Mouse (Mus musculus) testis, adult 2 months (tissue): ENCODE measurements around the gene Icam1. TPM values are rescaled to one million over a fixed set of nuclear protein-coding genes. Genes with fewer than 3 reads are reported as not detected.

Experiments
- H3K27ac ChIP-seq: fragments of 200-500 bp; 2 replicates; pipeline ENCODE4 v1.5.1; 2012; ENCODE audit warnings: low read depth, low read length; ENCODE audit not compliant: control insufficient read depth, insufficient read depth
- H3K27me3 ChIP-seq: fragments of 200-500 bp; 2 replicates; pipeline ENCODE4 v1.6.1; 2012; ENCODE audit warnings: mild to moderate bottlenecking, low read length, moderate library complexity; ENCODE audit not compliant: control insufficient read depth, insufficient read depth
- H3K36me3 ChIP-seq: fragments of 200-500 bp; 2 replicates; pipeline ENCODE4 v1.6.1; 2012; ENCODE audit warnings: mild to moderate bottlenecking, low read length; ENCODE audit not compliant: control insufficient read depth, insufficient read depth
- H3K4me1 ChIP-seq: fragments of 200-500 bp; 2 replicates; pipeline ENCODE4 v1.6.1; 2012; ENCODE audit warnings: low read length; ENCODE audit not compliant: control insufficient read depth, insufficient read depth
- H3K4me3 ChIP-seq: fragments of 200-500 bp; 2 replicates; pipeline ENCODE4 v1.5.1; 2012; ENCODE audit warnings: low read depth, mild to moderate bottlenecking, low read length, moderate library complexity, mixed read lengths; ENCODE audit not compliant: control insufficient read depth
- CTCF ChIP-seq: fragments of 200-500 bp; IDR thresholded peaks from 2 replicates; pipeline ENCODE4 v1.5.1; 2012; ENCODE audit warnings: low read depth, mild to moderate bottlenecking, inconsistent platforms, low read length, moderate library complexity; ENCODE audit not compliant: control insufficient read depth, insufficient read depth, insufficient replicate concordance
- POLR2A ChIP-seq: fragments of 200-500 bp; IDR thresholded peaks from 2 replicates; pipeline ENCODE4 v1.6.1; 2012; ENCODE audit warnings: low read depth, mild to moderate bottlenecking, inconsistent platforms, low read length, moderate library complexity; ENCODE audit not compliant: control insufficient read depth
- polyA plus RNA-seq: library from polyadenylated mRNA; depleted of rRNA; stranded (reverse); fragments of >200 nt; gene quantifications from 2 replicates; pipeline ENCODE4 v1.2.3, GENCODE M21; 2012

The Icam1 gene
- polyA plus RNA-seq, 1 experiment: 1.8 TPM

DNA sequence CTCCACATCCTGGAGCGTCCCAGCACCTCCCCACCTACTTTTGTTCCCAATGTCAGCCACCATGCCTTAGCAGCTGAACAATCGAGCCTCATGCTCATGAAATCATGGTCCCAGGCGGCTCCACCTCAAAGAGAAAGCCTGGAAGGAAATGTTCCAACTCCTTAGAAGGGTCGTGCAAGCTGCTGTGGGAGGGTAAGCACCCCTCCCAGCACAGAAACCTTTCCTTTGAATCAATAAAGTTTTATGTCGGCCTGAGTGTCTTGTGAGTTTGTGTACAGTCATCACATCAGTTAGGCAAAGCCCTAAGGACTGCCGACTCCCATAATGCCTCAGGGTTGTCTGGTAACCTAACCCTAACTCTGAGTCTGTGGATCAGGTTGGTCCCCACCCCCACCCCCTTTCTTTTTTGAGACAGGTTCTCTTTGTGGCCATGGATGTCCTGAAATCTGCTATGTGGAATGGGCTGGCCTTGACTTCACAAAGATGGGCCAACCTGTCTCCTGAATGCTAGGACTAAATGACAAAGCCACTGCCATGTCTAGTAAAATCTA, 12.8 kb downstream of the Icam1 start:
- Histone ChIP-seq H3K27me3 (no peaks in the 10 kb centered on the region), H3K27ac (no peak overlapping the region), H3K4me3 (no peak overlapping the region), H3K4me1 (peaks cover 36% of the 10 kb centered on the region), H3K36me3 (no peaks in the 10 kb centered on the region)
- TF ChIP-seq CTCF: no peak
- no peak for TF ChIP-seq POLR2A

DNA sequence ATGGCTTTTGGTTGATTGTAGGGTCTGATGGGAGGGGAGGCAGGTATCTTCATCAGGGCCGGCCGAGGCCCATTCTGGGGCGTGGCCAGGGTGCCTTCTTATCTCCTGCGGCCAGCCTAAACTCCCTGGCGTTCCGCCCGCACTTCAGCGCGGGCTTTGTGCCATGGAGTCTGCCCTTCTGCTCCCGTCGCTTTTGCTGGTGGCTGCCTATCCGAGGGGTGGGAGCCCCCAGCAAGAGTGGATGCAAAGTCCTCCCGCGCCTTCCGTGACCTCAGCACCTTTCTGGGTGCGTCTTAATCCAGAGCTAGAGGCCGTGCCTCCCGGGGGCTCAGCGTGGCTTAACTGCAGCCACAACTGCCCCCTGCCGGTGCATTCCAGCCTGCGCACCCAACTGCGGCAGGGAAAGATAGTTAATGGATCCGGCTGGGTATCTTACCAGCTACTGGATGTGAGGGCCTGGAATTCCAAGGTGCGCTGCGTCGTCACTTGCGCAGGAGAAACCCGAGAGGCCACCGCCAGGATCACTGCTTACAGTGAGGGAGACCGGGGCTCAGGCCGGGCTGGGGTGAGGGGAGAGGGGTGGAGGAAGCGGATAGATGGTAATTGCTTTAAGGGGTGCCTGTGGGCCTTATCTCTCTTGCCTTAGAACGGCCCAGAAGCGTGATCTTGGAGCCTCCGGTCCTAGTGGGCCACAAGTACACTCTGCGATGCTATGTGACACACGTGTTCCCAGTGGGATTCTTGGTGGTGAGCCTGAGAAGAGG, 13.7 kb downstream of the Icam1 start, which contains the start of gene Icam4:
Gene Icam4, plus strand, starts transcription at position 83 of the 764 bp plus-strand sequence.
- peak; percentile 71; the same call in 1 of the 2 replicates for TF ChIP-seq CTCF
- no peak for TF ChIP-seq POLR2A
- Histone ChIP-seq H3K4me3 (peak within 1 kb of the TSS; percentile 64), H3K4me1 (peaks cover 37% of the 10 kb centered on the region), H3K36me3 (no peaks in the 10 kb centered on the region), H3K27ac (no peak within 1 kb of the TSS), H3K27me3 (no peaks in the 10 kb centered on the region; the same call in 1 of the 2 replicates)

DNA sequence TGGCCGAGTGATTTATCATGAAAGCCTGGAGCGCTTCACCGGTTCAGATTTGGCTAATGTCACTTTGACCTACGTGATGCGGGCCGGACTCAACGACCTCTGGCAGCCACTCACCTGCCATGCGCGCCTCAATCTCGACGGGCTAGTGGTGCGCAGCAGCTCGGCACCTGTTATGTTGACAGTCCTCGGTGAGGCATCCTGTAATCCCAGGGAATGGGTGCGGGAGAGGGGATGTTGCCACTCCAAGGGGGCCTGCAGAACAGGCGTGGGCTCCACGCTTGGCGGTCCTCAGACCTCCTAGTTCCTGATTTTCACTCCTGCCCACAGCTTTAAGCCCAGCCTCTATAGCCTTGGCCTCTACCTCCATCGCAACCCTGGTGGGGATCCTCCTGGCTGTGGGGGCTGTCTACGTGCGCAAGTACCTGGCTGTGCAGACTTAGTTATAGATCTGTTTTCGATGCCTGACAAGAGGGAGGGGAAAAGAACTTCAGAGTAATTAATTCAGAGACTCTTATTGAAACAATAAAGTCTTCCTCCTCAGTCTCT, 14.3 kb downstream of the Icam1 start:
- H3K27ac ChIP-seq: no peak overlapping the region
- no peaks in the 10 kb centered on the region for H3K36me3 ChIP-seq
- TF ChIP-seq POLR2A (no peak), CTCF (no peak)
- peaks cover 39% of the 10 kb centered on the region for H3K4me1 ChIP-seq
- peak overlapping the region; percentile 28 for H3K4me3 ChIP-seq
- no peaks in the 10 kb centered on the region; the same call in 1 of the 2 replicates for H3K27me3 ChIP-seq

DNA sequence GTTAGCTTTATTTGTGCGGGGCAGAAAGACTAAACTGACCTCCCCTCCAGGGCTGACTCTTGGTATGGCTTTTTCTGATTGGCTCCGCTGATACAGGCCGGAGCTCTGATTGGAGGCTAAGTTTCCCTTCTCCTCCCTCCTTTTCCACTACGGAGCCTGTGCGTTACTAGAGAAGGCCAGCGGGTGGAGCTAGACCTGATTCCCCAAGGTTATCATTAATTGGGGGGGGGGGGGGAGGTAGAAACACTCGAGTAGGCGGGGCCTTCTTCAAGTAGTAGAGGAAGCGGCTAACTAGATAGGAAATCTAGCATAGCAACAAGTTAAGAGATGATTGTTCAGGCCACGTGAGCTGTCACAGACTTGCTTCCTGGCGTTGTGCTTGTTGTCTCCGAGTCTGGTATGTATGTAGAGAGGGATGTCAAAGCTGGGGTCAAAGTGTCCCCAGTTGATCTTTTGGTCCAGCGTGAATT, 15.0 kb downstream of the Icam1 start:
- TF ChIP-seq CTCF: no peak; the same call in 1 of the 2 replicates
- TF ChIP-seq POLR2A: no peak
- Histone ChIP-seq H3K36me3 (no peaks in the 10 kb centered on the region), H3K4me1 (peaks cover 45% of the 10 kb centered on the region), H3K27me3 (no peaks in the 10 kb centered on the region; the same call in 1 of the 2 replicates), H3K27ac (peak overlapping the region; percentile 33; the same call in 1 of the 2 replicates), H3K4me3 (peak overlapping the region; percentile 73)

DNA sequence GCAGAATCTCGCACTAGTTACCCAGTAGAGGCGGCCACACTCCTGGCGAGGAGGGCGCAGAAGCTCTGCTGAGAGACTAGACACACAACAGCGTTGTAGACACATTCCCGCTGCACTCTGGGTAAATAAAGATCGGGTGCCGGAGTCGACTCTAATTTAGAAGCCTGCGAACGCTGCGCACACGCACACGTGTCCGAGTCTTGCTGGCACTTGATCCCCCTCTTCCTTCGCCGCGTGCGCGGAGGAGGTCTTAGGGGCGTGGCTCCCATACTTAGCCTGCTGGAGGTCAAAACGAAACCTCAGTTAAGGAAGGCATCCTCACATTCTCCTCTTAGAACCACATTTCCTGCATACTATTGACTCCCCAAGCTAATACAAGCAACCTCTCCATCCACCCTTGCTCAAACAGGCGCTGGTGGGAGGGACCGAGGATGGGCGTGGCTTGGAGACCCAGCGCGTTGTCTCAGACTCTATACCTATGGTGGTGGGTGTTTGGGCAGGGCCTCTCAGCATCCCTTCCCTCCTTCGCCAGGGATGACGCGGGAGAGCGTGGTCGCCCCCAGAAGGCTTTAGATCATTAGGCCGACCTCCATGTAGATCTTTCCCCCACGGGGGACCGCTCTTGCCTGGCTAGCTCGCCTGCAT, 15.6 kb downstream of the Icam1 start:
- Histone ChIP-seq H3K36me3 (no peaks in the 10 kb centered on the region), H3K27ac (peak overlapping the region; percentile 33; the same call in 1 of the 2 replicates), H3K27me3 (no peaks in the 10 kb centered on the region; the same call in 1 of the 2 replicates), H3K4me3 (peak overlapping the region; percentile 73), H3K4me1 (peaks cover 47% of the 10 kb centered on the region)
- TF ChIP-seq POLR2A: no peak
- TF ChIP-seq CTCF: no peak

DNA sequence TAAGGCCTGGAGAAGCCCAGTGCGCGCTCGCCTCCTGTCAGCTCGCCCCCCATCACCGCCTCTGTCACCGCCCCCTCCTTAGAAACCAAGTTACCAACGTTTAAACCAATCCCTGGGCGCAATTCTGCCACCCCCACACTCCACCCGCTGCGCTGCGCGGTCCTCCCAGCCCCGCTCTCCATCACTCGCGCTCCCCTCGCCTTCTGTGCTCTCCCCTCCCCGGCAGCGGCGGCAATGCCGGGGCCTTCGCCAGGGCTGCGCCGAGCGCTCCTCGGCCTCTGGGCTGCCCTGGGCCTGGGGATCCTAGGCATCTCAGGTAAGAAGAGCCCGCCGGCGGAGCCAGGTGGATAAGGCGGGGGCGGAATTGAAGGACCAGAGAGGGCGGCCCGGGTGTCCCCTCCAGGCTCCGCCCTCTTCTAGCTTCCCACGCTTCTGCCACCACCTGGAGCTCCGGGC, 16.1 kb downstream of the Icam1 start, which contains the start of gene Icam5:
Gene Icam5, plus strand, starts transcription at position 178 of the 456 bp plus-strand sequence.
- Histone ChIP-seq H3K27ac (peak within 1 kb of the TSS; percentile 33; the same call in 1 of the 2 replicates), H3K4me1 (peaks cover 53% of the 10 kb centered on the region), H3K4me3 (peak within 1 kb of the TSS; percentile 83), H3K36me3 (no peaks in the 10 kb centered on the region), H3K27me3 (no peaks in the 10 kb centered on the region; the same call in 1 of the 2 replicates)
- TF ChIP-seq CTCF (no peak), POLR2A (no peak)
